Mouse (Mus musculus): Measurements from ENCODE around the gene Lat2. TPM values are rescaled to one million over a fixed set of nuclear protein-coding genes. Genes with fewer than 3 reads are reported as not detected.
A peak's percentile ranks its signal among the peaks of the same experiment; 100 is the strongest.

Gene Lat2
- polyA plus RNA-seq, 1 experiment from 2014 or later: 3.1 TPM

DNA sequence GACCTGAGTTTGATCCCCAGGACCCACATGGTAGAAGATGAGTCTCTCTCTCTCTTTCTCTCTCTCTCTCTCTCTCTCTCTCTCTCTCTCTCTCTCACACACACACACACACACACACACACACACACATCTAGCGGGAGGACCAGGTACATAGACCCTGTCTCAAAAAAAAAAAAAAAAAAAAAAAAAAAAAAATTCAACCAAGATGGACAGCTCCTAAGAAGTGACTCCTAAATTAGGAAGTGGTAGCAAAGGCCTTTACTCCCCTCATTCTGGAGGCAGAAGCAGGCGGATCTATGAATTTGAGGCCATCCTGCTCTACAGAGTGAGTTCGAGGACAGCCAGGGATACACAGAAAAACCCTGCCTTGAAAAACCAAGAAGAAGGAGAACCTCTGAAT is 25.5 kb upstream of the Lat2 start:
- no peak overlapping the region for H3K4me2 ChIP-seq (replicated peaks; ENCODE audit: low read depth, low read length)
- H3K27ac ChIP-seq (ENCODE audit: low read depth, low read length): no peak overlapping the region
- no peaks in the 10 kb centered on the region for H3K4me1 ChIP-seq (replicated peaks; ENCODE audit: control insufficient read depth, insufficient read depth, low read length)
- H3K9ac ChIP-seq (ENCODE audit: low read depth, low read length): no peak overlapping the region
- WGBS: 84% methylated on average over 3 of the region's 3 CpGs
- H3K36me3 ChIP-seq (ENCODE audit: control insufficient read depth, insufficient read depth, low read length): peaks cover 3% of the 10 kb centered on the region; the same call in 1 of the 2 replicates
- H3K27me3 ChIP-seq (ENCODE audit: control insufficient read depth, insufficient read depth, low read length): no peaks in the 10 kb centered on the region
- H3K9me3 ChIP-seq (ENCODE audit: control insufficient read depth, low read length): no peaks in the 10 kb centered on the region
- no peak for DNase-seq (ENCODE audit: low spot score)
- no peak overlapping the region for H3K4me3 ChIP-seq (ENCODE audit: low read depth, low read length)
- ATAC-seq (ENCODE audit: low FRiP score): no peak

DNA sequence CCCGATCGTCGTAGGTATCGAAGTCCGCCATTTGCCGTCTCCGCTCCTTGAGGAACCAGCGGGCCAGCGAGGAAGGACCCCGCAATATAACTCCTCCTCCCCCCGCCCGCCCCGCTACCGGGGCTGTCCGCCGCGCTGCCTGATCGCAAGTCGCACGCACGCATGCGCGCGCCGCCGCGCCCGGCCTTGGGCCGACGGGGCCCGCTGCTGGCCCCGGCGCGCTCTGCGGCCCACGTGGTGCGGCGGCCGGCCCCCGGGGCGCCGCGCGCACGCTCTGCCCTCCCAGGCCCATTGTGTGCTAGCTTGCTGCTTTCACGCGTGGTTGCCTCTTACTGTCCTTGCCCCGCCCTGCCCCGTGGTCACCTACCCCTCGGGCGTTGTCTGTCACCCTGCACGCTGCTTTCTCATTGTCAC is 24.5 kb upstream of the Lat2 start, which contains the start of gene Eif4h:
Eif4h (minus strand) TSS at position 222 of the 414 bp plus-strand sequence.
- Histone ChIP-seq H3K4me3 (ENCODE audit: low read depth, low read length) (peak within 1 kb of the TSS; percentile 97), H3K4me2 (replicated peaks; ENCODE audit: low read depth, low read length) (peak within 1 kb of the TSS; percentile 62), H3K36me3 (ENCODE audit: control insufficient read depth, insufficient read depth, low read length) (peaks cover 3% of the 10 kb centered on the region; the same call in 1 of the 2 replicates), H3K27me3 (ENCODE audit: control insufficient read depth, insufficient read depth, low read length) (no peaks in the 10 kb centered on the region), H3K9me3 (ENCODE audit: control insufficient read depth, low read length) (no peaks in the 10 kb centered on the region), H3K27ac (ENCODE audit: low read depth, low read length) (peak within 1 kb of the TSS; percentile 85), H3K9ac (ENCODE audit: low read depth, low read length) (peak within 1 kb of the TSS; percentile 98), H3K4me1 (replicated peaks; ENCODE audit: control insufficient read depth, insufficient read depth, low read length) (no peaks in the 10 kb centered on the region)
- peak; percentile 97 for ATAC-seq (ENCODE audit: low FRiP score)
- 0% methylated on average over 35 of the region's 52 CpGs for WGBS
- DNase-seq (ENCODE audit: low spot score): peak; percentile 99

DNA sequence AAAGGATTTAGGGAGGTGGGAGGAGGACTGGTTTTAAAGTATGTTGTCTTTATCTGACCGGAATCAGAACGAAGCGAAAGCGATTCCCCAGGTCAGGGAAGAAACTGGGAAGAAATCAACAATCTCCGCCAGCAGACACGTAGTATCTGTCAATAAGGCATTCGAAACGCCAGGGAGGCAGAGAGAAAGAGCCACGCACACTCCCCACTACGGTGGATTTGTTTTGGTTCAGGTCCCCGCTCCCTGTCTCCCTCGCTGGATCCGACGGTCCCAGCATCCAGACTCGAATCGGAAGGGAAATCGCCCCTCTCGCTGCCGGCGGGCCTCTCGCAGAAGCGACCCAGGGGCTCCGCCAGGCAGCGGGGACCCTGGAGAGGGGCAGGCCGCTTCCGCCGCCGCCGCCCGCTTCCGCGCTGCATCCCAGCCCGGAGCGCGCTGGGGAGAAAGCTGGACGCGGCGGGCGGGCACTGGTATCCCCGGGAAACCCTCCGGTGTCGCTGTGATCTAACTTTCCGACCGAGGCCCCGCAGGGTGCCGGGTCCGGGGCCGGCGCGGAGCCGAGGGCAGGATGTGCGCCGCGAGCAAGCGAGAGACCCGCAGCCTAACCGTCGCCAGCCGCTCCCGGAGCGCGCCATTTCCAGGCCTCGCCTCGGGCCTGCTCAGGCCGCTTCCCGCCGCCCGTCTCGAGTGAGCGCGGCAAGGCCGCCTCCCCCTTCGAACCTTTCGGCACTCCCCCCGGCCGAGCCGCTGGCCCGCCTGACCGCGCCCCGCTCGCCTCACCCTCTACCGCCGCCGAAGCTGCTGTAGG is 23.8 kb upstream of the Lat2 start:
- peak overlapping the region; percentile 62 for H3K4me2 ChIP-seq (replicated peaks; ENCODE audit: low read depth, low read length)
- DNase-seq (ENCODE audit: low spot score) (no peak), ATAC-seq (ENCODE audit: low FRiP score) (peak; percentile 79)
- no peaks in the 10 kb centered on the region for H3K4me1 ChIP-seq (replicated peaks; ENCODE audit: control insufficient read depth, insufficient read depth, low read length)
- WGBS: under 1% methylated on average over 69 of the region's 85 CpGs
- H3K27me3 ChIP-seq (ENCODE audit: control insufficient read depth, insufficient read depth, low read length): no peaks in the 10 kb centered on the region
- peak overlapping the region; percentile 97 for H3K4me3 ChIP-seq (ENCODE audit: low read depth, low read length)
- H3K9ac ChIP-seq (ENCODE audit: low read depth, low read length): peak overlapping the region; percentile 98
- no peaks in the 10 kb centered on the region for H3K9me3 ChIP-seq (ENCODE audit: control insufficient read depth, low read length)
- H3K36me3 ChIP-seq (ENCODE audit: control insufficient read depth, insufficient read depth, low read length): peaks cover 3% of the 10 kb centered on the region; the same call in 1 of the 2 replicates
- H3K27ac ChIP-seq (ENCODE audit: low read depth, low read length): peak overlapping the region; percentile 85

DNA sequence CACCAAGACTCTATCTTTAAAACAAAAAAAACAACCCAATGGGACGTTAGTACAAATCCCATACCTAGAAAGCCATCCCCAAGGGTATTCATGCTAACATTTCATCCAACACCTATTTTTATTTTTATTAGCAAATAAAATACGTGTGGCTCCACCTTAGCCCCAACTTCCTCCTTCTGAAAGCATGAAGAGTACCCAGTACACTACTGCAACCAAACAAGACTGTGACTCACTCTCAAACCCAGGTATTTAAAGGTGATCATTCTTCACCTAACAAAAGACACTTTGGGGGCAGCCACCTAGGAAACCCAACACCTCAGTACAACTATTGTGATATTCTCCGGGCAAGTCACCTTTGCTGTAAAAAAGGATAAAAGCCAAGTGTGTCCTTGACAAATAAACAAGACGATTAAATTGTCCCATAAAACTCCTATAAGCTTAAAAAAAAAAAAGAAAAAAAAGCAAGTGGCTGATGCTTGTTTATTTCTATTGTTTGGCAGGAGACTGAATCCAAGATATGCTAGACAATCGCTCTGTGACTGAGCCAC is 23.1 kb upstream of the Lat2 start:
- H3K9ac ChIP-seq (ENCODE audit: low read depth, low read length): peak overlapping the region; percentile 98
- ATAC-seq (ENCODE audit: low FRiP score): no peak
- H3K36me3 ChIP-seq (ENCODE audit: control insufficient read depth, insufficient read depth, low read length): peaks cover 3% of the 10 kb centered on the region; the same call in 1 of the 2 replicates
- H3K27me3 ChIP-seq (ENCODE audit: control insufficient read depth, insufficient read depth, low read length): no peaks in the 10 kb centered on the region
- no peak overlapping the region for H3K27ac ChIP-seq (ENCODE audit: low read depth, low read length)
- peak overlapping the region; percentile 62 for H3K4me2 ChIP-seq (replicated peaks; ENCODE audit: low read depth, low read length)
- no peaks in the 10 kb centered on the region for H3K4me1 ChIP-seq (replicated peaks; ENCODE audit: control insufficient read depth, insufficient read depth, low read length)
- DNase-seq (ENCODE audit: low spot score): no peak
- H3K4me3 ChIP-seq (ENCODE audit: low read depth, low read length): peak overlapping the region; percentile 97
- no peaks in the 10 kb centered on the region for H3K9me3 ChIP-seq (ENCODE audit: control insufficient read depth, low read length)
- 42% methylated on average over 5 of the region's 5 CpGs for WGBS

DNA sequence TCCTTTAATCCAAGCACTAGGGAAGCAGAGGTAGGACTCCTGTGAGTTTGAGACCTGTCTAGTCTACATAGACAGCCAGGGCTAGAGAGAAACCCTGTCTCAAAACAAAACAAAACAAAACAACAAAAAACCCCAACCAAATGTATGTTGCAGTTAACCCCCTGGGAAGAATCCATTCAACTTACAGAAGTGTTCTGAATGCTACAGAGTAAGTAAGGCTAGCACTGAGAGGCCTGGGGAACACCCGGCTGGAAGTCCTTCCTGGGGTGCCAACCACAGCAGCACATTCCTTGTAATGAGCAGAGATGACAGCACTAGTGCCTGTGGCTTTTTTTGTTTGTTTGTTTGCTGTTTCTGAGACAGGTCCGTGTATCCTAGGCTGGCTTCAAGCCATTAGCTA is 18.0 kb upstream of the Lat2 start:
- WGBS: 74% methylated on average over 2 of the region's 2 CpGs
- DNase-seq (ENCODE audit: low spot score) (no peak), ATAC-seq (ENCODE audit: low FRiP score) (no peak)
- H3K27me3 ChIP-seq (ENCODE audit: control insufficient read depth, insufficient read depth, low read length): no peaks in the 10 kb centered on the region
- H3K4me2 ChIP-seq (replicated peaks; ENCODE audit: low read depth, low read length): no peak overlapping the region
- no peaks in the 10 kb centered on the region for H3K9me3 ChIP-seq (ENCODE audit: control insufficient read depth, low read length)
- H3K36me3 ChIP-seq (ENCODE audit: control insufficient read depth, insufficient read depth, low read length): peaks cover 3% of the 10 kb centered on the region
- no peak overlapping the region for H3K27ac ChIP-seq (ENCODE audit: low read depth, low read length)
- H3K4me3 ChIP-seq (ENCODE audit: low read depth, low read length): no peak overlapping the region
- H3K4me1 ChIP-seq (replicated peaks; ENCODE audit: control insufficient read depth, insufficient read depth, low read length): no peaks in the 10 kb centered on the region
- H3K9ac ChIP-seq (ENCODE audit: low read depth, low read length): no peak overlapping the region

DNA sequence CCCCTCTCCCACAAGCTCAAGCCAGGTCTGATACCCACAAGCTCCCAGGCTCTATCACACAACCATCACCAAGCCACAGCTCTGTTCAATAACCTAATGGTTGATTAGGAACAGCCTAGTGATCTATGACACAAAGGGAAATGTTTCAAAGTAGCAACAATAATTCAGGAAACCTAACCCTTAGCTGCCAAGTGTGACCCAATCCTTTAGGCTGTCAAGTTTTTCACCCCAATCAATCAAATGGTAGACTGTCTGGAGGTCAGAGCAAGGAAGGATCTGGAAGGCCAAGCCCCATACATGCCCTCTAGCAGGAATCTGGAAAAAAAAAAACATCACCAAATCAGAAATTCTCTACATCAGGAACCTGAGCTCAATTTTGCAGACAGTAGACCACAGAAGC is 16.0 kb upstream of the Lat2 start:
- peaks cover 6% of the 10 kb centered on the region for H3K36me3 ChIP-seq (ENCODE audit: control insufficient read depth, insufficient read depth, low read length)
- H3K27me3 ChIP-seq (ENCODE audit: control insufficient read depth, insufficient read depth, low read length): no peaks in the 10 kb centered on the region
- no peak for DNase-seq (ENCODE audit: low spot score)
- no peak for ATAC-seq (ENCODE audit: low FRiP score)
- no peaks in the 10 kb centered on the region for H3K4me1 ChIP-seq (replicated peaks; ENCODE audit: control insufficient read depth, insufficient read depth, low read length)
- no peaks in the 10 kb centered on the region for H3K9me3 ChIP-seq (ENCODE audit: control insufficient read depth, low read length)
- no peak overlapping the region for H3K9ac ChIP-seq (ENCODE audit: low read depth, low read length)
- H3K4me3 ChIP-seq (ENCODE audit: low read depth, low read length): no peak overlapping the region
- H3K27ac ChIP-seq (ENCODE audit: low read depth, low read length): no peak overlapping the region
- H3K4me2 ChIP-seq (replicated peaks; ENCODE audit: low read depth, low read length): no peak overlapping the region

DNA sequence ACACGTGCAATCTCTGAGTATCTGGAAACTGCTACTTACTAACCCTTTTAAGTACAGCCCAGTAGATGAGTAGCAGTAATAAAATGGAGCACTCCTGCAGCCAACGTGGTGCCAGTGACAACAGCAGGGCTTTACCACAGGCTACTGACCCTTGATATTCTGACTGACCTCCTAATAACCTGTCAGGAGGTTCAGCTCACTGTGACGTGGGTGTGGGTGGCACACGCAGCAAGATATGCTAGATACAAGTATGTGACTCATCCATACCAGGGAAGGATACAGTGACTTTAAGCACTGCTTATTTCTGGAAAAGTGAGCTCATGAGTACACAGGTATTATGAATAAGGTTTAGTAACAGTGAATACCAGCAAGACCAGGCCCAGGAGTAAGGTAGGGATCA is 14.7 kb upstream of the Lat2 start:
- peaks cover 19% of the 10 kb centered on the region for H3K36me3 ChIP-seq (ENCODE audit: control insufficient read depth, insufficient read depth, low read length)
- DNase-seq (ENCODE audit: low spot score) (no peak), ATAC-seq (ENCODE audit: low FRiP score) (no peak)
- H3K27ac ChIP-seq (ENCODE audit: low read depth, low read length): no peak overlapping the region
- no peak overlapping the region for H3K9ac ChIP-seq (ENCODE audit: low read depth, low read length)
- no peaks in the 10 kb centered on the region for H3K9me3 ChIP-seq (ENCODE audit: control insufficient read depth, low read length)
- H3K4me3 ChIP-seq (ENCODE audit: low read depth, low read length): no peak overlapping the region
- no peaks in the 10 kb centered on the region for H3K27me3 ChIP-seq (ENCODE audit: control insufficient read depth, insufficient read depth, low read length)
- no peak overlapping the region for H3K4me2 ChIP-seq (replicated peaks; ENCODE audit: low read depth, low read length)
- no peaks in the 10 kb centered on the region for H3K4me1 ChIP-seq (replicated peaks; ENCODE audit: control insufficient read depth, insufficient read depth, low read length)
- 87% methylated on average over 4 of the region's 4 CpGs for WGBS

DNA sequence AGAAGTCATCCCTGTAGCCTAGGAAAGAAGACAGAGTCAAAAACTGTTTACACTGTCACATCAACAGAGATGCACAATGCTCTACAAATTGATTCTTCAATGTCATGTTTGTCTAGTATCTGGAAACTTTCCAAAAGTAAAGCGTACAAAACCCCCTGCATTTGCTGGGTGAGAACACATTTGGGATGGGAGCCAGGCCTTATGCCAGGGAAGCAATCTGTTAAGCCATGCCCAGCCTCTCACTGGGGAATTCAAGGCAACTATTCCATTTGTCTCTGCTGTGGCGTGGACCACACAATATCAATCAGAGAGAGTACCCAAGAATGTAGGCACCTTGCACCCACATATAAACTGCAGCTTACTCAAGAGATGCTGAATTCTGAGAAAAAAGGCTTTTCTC is 7.2 kb upstream of the Lat2 start:
- ATAC-seq (ENCODE audit: low FRiP score) (no peak), DNase-seq (ENCODE audit: low spot score) (no peak)
- Histone ChIP-seq H3K4me3 (ENCODE audit: low read depth, low read length) (no peak overlapping the region), H3K27ac (ENCODE audit: low read depth, low read length) (no peak overlapping the region), H3K9me3 (ENCODE audit: control insufficient read depth, low read length) (no peaks in the 10 kb centered on the region), H3K36me3 (ENCODE audit: control insufficient read depth, insufficient read depth, low read length) (peaks cover 59% of the 10 kb centered on the region), H3K4me1 (replicated peaks; ENCODE audit: control insufficient read depth, insufficient read depth, low read length) (no peaks in the 10 kb centered on the region), H3K9ac (ENCODE audit: low read depth, low read length) (no peak overlapping the region), H3K27me3 (ENCODE audit: control insufficient read depth, insufficient read depth, low read length) (no peaks in the 10 kb centered on the region), H3K4me2 (replicated peaks; ENCODE audit: low read depth, low read length) (no peak overlapping the region)
- 94% methylated on average over 2 of the region's 2 CpGs for WGBS

All from hindbrain, embryonic 11.5 days (tissue).